Comparison of ENCODE assay signal across 7 mouse cellular contexts in genomic region chr4:42965039-42965719, GRCm38 (mm10). TPM values are rescaled to one million over a fixed set of nuclear protein-coding genes. Genes with fewer than 3 reads are reported as not detected.
DNase-seq lines count a peak whose midpoint lies in the region; ATAC-seq and TF ChIP-seq lines count a peak whose summit lies in the region.

No protein-coding gene starts in this region.

- peak overlapping the region; percentile 41 for H3K4me2 ChIP-seq in heart, embryonic 16.5 days (ENCODE audit: low read depth, low read length)

- H3K27me3 ChIP-seq in heart, embryonic 16.5 days (ENCODE audit: control insufficient read depth, insufficient read depth, low read length): no peaks in the 10 kb centered on the region
- no peaks in the 10 kb centered on the region for H3K27me3 ChIP-seq in spleen, adult 2 months (ENCODE audit: control insufficient read depth, insufficient read depth, low read length)

- no peak for TF ChIP-seq POLR2A in spleen, adult 2 months (IDR thresholded peaks at IDR 0.05; ENCODE audit: low read depth, low read length)

- 16% methylated on average over 12 of the region's 12 CpGs for WGBS in heart, embryonic 16.5 days
- WGBS in spleen, adult 2 months: 18% methylated on average over 12 of the region's 12 CpGs

- peaks cover 0 to 5% of the 10 kb centered on the region in 2 experiments; a peak in 2 of 4 replicates for H3K4me1 ChIP-seq in ES-E14 (ENCODE audit: control insufficient read depth in 2 of 2, insufficient read depth in 2 of 2, low read length in 2 of 2, poor library complexity in 1 of 2)
- H3K4me1 ChIP-seq in heart, embryonic 16.5 days (ENCODE audit: control insufficient read depth, insufficient read depth, low read length): peaks cover 7% of the 10 kb centered on the region
- peaks cover 7% of the 10 kb centered on the region; the same call in 1 of the 2 replicates for H3K4me1 ChIP-seq in spleen, adult 2 months (ENCODE audit: control insufficient read depth, insufficient read depth, insufficient read length)

- no peak overlapping the region for H3K27ac ChIP-seq in ES-E14 (ENCODE audit: insufficient read depth, low read depth, low read length, poor library complexity, severe bottlenecking)
- no peak overlapping the region for H3K27ac ChIP-seq in heart, embryonic 16.5 days (ENCODE audit: low read length)
- no peak overlapping the region for H3K27ac ChIP-seq in spleen, adult 2 months (ENCODE audit: insufficient read depth, low read length)

- TF ChIP-seq CTCF in spleen, adult 2 months (IDR thresholded peaks at IDR 0.05; ENCODE audit: extremely low read depth, insufficient read depth, insufficient read length, insufficient replicate concordance): peak; percentile 47; the same call in 1 of the 2 replicates

- no peaks in the 10 kb centered on the region for H3K36me3 ChIP-seq in ES-E14 (ENCODE audit: control insufficient read depth, insufficient read depth, low read length, poor library complexity, severe bottlenecking)
- H3K36me3 ChIP-seq in heart, embryonic 16.5 days (ENCODE audit: control insufficient read depth, insufficient read depth): no peaks in the 10 kb centered on the region
- no peaks in the 10 kb centered on the region for H3K36me3 ChIP-seq in spleen, adult 2 months (ENCODE audit: control insufficient read depth, insufficient read depth, low read length)

- in situ Hi-C loops in ES-E14 (cut with MboI; ENCODE audit: low sequenced_read_pairs in 2 of 2, unreplicated experiment in 2 of 2): no loop called here

- no peak overlapping the region for H3K4me3 ChIP-seq in ES-E14 (ENCODE audit: insufficient read depth in 1 of 2, low read depth in 1 of 2, low read length in 2 of 2, poor library complexity in 1 of 2, severe bottlenecking in 1 of 2)
- H3K4me3 ChIP-seq in heart, embryonic 16.5 days (ENCODE audit: low read length): peak overlapping the region; percentile 24; the same call in 1 of the 2 replicates
- no peak overlapping the region for H3K4me3 ChIP-seq in spleen, adult 2 months (ENCODE audit: extremely low read depth, insufficient read depth, insufficient read length)

- H3K9me3 ChIP-seq in ES-E14 (ENCODE audit: control insufficient read depth, insufficient read depth, low read depth, low read length): no peaks in the 10 kb centered on the region
- 0 out of 2 replicates have a peak, but pooled peaks cover 2% of the 10 kb centered on the region for H3K9me3 ChIP-seq in heart, embryonic 16.5 days (replicated peaks; ENCODE audit: control insufficient read depth, low read length)

- peak; percentile 76 for DNase-seq in CD4-positive helper T cell, adult 2 months (ENCODE audit: low read depth, low spot score)
- DNase-seq in ES-E14 (ENCODE audit: low read depth, low spot score): peak; percentile 62
- peak; percentile 89 for DNase-seq in embryo, embryonic 10.5 days (ENCODE audit: low spot score)
- DNase-seq in layer of hippocampus, postnatal 10 days (ENCODE audit: low spot score in 2 of 2): peak; percentile 43 to 68
- DNase-seq in mesoderm, embryonic 11.5 days (ENCODE audit: low read depth, low spot score): peak; percentile 80
- peak; percentile 47 to 72 for DNase-seq in spleen, adult 2 months (ENCODE audit: low read depth in 1 of 2, low spot score in 2 of 2)

- H3K9ac ChIP-seq in ES-E14 (ENCODE audit: insufficient read depth, low read depth, low read length, poor library complexity, severe bottlenecking): no peak overlapping the region
- 0 out of 2 replicates have a peak overlapping the region, but pooled peaks have one; percentile 6 for H3K9ac ChIP-seq in heart, embryonic 16.5 days (ENCODE audit: low read length)

- ATAC-seq in heart, embryonic 16.5 days (replicated peaks; ENCODE audit: extremely low read depth, insufficient read depth, low FRiP score): peak; percentile 21; the same call in 1 of the 2 replicates

TF ChIP-seq in ES-E14, 5 proteins besides CTCF, POLR2A, EP300 and RAD21:
- TF ChIP-seq ZC3H11A (IDR thresholded peaks at IDR 0.05; ENCODE audit: borderline replicate concordance, low read depth, low read length) (peak; percentile 47; the same call in 1 of the 2 replicates), HCFC1 (IDR thresholded peaks at IDR 0.05; ENCODE audit: borderline replicate concordance, insufficient read depth, low read length) (no peak), CHD2 (IDR thresholded peaks at IDR 0.05; ENCODE audit: low read depth, low read length) (no peak), MAFK (IDR thresholded peaks at IDR 0.05; ENCODE audit: insufficient read depth, low read depth, low read length) (no peak), ZNF384 (IDR thresholded peaks at IDR 0.05; ENCODE audit: low read depth, low read length) (no peak)

RNA-seq across cellular contexts. Expression of gene 1700022I11Rik, which starts 4.2 kb away (rescaled TPM):
- total RNA-seq in ES-E14 (2012; rRNA removed): 0.58 and 0.74 TPM in 2 replicates
- polyA plus RNA-seq in heart, embryonic 16.5 days (2015; fragmentation: Nextera tagmentation; extraction: Ambion mirVana): 0.47 and 1.4 TPM in 2 replicates
- total RNA-seq in layer of hippocampus, postnatal 10 days (2021): not detected
- polyA plus RNA-seq in spleen, adult 2 months (2012; rRNA removed): not detected in 2 replicates

RNA-seq across cellular contexts. Expression of gene Dnajb5, which starts 15.6 kb away (rescaled TPM):
- 11.8 and 13.3 TPM in 2 replicates for total RNA-seq in ES-E14 (2012; rRNA removed)
- polyA plus RNA-seq in heart, embryonic 16.5 days (2015; fragmentation: Nextera tagmentation; extraction: Ambion mirVana): 16.9 and 17.2 TPM in 2 replicates
- total RNA-seq in layer of hippocampus, postnatal 10 days (2021): 100 to 1,000 TPM; 192 to 205 TPM
- polyA plus RNA-seq in spleen, adult 2 months (2012; rRNA removed): 12.2 and 15.1 TPM in 2 replicates

RNA-seq across cellular contexts. Expression of gene Vcp, which starts 35.1 kb away (rescaled TPM):
- total RNA-seq in ES-E14 (2012; rRNA removed): 155 and 267 TPM in 2 replicates
- 457 and 488 TPM in 2 replicates for polyA plus RNA-seq in heart, embryonic 16.5 days (2015; fragmentation: Nextera tagmentation; extraction: Ambion mirVana)
- 100 to 1,000 TPM; 249 to 263 TPM for total RNA-seq in layer of hippocampus, postnatal 10 days (2021)
- 68.4 and 76.1 TPM in 2 replicates for polyA plus RNA-seq in spleen, adult 2 months (2012; rRNA removed)

RNA-seq across cellular contexts. Expression of gene Fancg, which starts 45.1 kb away (rescaled TPM):
- total RNA-seq in ES-E14 (2012; rRNA removed): 13.0 and 16.9 TPM in 2 replicates
- 12.9 and 13.0 TPM in 2 replicates for polyA plus RNA-seq in heart, embryonic 16.5 days (2015; fragmentation: Nextera tagmentation; extraction: Ambion mirVana)
- total RNA-seq in layer of hippocampus, postnatal 10 days (2021): 10 to 100 TPM in 1 of 2 experiments, 1 to 10 TPM in 1; 8.4 to 11.9 TPM
- 13.5 and 16.7 TPM in 2 replicates for polyA plus RNA-seq in spleen, adult 2 months (2012; rRNA removed)

RNA-seq across cellular contexts. Expression of gene Phf24, which starts 48.7 kb away (rescaled TPM):
- total RNA-seq in ES-E14 (2012; rRNA removed): 0.04 TPM in 1 of 2 replicates, not detected in the other
- 4.8 and 5.8 TPM in 2 replicates for polyA plus RNA-seq in heart, embryonic 16.5 days (2015; fragmentation: Nextera tagmentation; extraction: Ambion mirVana)
- total RNA-seq in layer of hippocampus, postnatal 10 days (2021): 100 to 1,000 TPM; 129 to 142 TPM
- 1.1 and 1.5 TPM in 2 replicates for polyA plus RNA-seq in spleen, adult 2 months (2012; rRNA removed)

Comparison
In these comparisons a context has a peak if more than half of its experiments do, and no peak if none do; other contexts are left out.
1. RNA of gene Dnajb5, which starts 15.6 kb away (total RNA-seq): 192 to 205 TPM in layer of hippocampus, postnatal 10 days; 11.8 to 13.3 TPM in ES-E14; every median in the first group is over 10 times any median in the second.
2. Peak in every context shown above with its lines, with median percentiles within 50 percentile points of each other: DNase-seq.